Mouse (Mus musculus) heart, adult 11 months (tissue): ENCODE data around the gene Rpl36a.
A peak's percentile ranks its signal among the peaks of the same experiment; 100 is the strongest.
"Not testable (repeated sequence)": the region's sequence is repeated elsewhere in the genome, so short reads cannot be mapped to it uniquely, and the experiment has no call there.

Experiments
- DNase-seq: peaks from one replicate; pipeline ENCODE4 v3.0.0; 2022

Gene Rpl36a

DNA sequence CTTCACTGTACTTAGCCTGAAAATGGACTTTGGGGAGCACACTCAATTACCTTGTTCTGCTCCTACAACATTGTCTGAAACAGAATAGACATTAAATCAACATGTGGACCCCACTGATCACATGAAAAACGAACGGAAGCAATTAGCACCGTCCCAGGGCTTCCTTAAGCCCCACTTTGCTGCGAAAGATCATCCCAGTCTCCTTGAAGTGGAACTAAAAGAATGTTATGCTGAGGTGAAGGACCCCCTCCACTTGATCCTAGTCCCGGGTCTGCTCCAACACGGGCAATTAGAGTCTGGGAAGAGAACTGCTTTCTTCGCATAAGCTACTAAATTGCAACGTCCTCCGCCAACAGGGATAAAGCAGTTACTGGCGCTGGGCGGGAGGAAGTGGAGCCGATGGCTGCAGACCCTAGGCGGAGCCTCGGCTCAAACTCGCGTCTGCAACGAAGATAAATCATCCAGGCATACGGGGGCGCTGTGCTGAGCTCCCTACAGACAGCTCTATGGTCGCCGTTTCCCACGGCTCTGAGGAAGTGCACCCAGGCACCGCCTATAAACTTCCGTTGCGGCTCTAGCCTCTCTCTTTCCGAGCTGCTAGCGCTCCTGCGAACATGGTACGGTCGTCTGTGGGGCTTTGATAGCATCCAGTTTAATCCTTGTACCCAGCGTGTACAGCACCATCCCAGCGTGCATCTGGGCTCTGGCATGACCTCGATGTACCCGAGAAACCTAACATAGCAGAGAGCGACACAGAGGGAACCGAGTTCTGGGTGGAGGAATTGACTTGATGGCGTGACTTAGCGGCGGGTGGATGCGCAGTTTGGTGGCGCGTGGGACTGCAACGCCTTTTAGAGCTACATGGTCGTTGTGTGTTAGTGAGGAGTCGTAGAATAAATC, at the start of gene Rpl36a:
Gene Rpl36a (plus strand): TSS at position 552 of the 900 bp plus-strand sequence.
- peak; percentile 99 for DNase-seq

DNA sequence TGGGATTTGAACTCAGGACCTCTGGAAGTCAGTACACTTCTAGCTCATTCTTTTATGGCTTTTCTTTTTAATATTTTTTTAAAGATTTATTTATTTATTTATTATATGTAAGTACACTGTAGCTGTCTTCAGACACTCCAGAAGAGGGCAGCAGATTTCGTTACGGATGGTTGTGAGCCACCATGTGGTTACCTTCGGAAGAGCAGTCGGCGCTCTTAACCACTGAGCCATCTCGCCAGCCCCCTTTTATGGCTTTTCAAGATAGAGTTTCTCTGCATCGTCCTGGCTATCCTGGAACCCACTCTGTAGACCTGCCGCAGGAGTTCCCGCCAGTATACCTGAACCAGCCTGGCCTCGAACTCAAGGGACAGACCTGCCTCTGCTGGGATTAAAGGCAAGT, 45.7 kb upstream of the Rpl36a start:
- not testable (repeated sequence) for DNase-seq

DNA sequence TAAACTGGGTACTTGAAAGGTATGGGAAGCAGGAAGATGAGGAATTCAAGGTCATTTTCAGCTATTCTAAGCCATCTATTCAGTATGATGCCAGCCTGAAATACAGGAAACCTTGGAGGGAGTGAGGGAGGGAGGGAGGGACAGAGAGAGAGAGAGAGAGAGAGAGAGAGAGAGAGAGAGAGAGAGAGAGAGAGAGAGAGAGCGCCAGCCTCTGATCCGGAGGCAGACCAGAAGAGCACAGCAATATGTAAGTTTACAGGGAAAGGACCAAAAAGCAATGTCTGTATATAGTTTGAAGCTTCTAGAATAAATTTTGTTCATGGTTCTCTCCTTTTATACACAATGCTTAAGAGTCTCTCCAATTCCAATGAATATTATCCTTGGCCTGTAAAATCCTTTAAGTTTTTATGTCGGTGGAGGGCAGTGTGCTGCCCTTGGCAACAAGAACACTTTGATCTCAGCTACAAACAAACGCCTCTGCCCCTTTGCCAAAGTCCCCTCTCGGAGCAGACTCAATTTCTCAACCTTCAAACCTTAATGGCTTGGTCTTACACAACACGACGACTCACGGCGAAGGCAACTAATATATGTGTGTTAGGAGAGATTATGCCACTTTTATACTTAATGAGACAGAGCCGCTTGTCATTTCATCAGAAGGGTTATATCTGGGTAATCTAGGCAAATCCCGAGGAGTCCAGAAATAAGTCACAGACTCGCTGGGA, 44.9 kb upstream of the Rpl36a start:
- no peak for DNase-seq

GRCm38 (mm10) chrX:134541145-134541954, 44.1 kb upstream of the Rpl36a start, which contains the start of gene Timm8a1:
Gene Timm8a1 (minus strand): TSS chrX:134541865.
- DNase-seq = peak; percentile 96

DNA sequence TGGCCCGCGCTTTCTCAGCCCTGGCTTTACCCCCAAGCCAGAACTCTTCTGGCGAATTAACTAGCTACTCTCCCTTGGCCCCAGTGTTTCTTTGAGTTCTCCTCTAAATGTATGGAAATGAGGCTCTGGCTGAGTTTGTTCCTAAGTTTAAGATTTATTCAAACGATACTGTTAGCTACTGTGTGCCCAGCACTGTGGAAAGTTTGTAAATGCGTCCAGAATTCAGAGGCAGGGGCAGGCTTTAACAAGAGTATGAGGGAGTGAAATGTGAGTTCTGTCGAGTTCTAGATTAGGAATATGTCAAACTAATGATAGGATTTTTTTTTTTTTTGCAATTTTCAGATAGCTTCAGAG, 43.5 kb upstream of the Rpl36a start:
- DNase-seq = no peak

GRCm38 (mm10) chrX:134547330-134547729, 38.1 kb upstream of the Rpl36a start:
- no peak for DNase-seq

- no peak for DNase-seq
Measured at GRCm38 (mm10) chrX:134550903-134551302, 34.6 kb upstream of the Rpl36a start.

- no peak for DNase-seq
Measured at GRCm38 (mm10) chrX:134553326-134553725, 32.1 kb upstream of the Rpl36a start.

DNA sequence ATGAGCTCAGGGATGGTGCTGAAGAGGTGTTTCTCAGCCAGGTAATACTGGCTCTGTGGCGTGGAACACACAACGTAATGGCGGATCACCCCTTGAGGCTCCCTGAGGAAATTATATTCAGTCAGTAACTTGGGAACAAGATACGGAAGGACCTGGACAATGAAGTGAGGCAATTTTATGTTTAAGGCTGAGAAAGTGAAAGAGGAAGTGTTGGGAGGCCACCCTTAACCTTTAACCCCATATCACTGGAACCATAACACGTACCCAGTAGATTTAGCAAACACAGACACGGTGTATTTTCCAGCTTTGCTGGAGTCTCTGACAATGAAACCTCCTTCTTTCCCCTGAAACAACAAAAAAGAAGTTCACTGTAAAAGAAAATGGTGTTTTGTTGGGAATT, 31.0 kb upstream of the Rpl36a start:
- DNase-seq = no peak

- DNase-seq = no peak
Measured at GRCm38 (mm10) chrX:134564326-134564725, 21.1 kb upstream of the Rpl36a start.

DNA sequence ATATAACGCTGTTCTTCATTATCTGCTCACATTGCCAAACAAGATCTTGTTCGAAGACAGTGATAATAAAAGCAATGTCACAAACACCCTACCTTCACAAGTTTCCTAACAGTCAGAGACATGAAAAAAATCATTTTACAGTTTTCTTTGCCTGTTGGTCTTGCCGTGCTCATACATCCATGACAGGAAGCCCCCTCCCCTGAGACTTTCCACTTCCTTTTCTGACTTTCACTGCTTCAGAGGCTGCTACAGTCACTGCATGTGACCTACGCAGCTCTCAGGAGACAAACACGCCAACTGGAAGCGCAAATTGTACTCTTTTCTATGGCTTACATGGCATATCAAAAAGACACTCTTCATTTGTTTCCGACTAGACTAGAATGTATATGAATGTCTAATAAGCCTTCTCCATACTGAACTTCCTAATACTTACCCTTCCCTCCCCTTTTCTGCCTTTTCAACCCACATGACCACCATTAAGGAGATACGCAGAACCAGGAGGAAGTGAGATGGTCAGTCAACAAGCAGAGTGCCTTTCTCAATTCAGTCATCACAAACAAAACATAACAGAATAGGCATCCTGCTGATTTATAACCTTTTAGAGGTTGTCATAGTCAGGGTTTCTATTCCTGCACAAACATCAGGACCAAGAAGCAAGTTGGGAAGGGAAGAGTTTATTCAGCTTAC, 18.8 kb upstream of the Rpl36a start:
- DNase-seq = no peak

- no peak for DNase-seq
Measured at GRCm38 (mm10) chrX:134577896-134578295, 7.6 kb upstream of the Rpl36a start.

DNA sequence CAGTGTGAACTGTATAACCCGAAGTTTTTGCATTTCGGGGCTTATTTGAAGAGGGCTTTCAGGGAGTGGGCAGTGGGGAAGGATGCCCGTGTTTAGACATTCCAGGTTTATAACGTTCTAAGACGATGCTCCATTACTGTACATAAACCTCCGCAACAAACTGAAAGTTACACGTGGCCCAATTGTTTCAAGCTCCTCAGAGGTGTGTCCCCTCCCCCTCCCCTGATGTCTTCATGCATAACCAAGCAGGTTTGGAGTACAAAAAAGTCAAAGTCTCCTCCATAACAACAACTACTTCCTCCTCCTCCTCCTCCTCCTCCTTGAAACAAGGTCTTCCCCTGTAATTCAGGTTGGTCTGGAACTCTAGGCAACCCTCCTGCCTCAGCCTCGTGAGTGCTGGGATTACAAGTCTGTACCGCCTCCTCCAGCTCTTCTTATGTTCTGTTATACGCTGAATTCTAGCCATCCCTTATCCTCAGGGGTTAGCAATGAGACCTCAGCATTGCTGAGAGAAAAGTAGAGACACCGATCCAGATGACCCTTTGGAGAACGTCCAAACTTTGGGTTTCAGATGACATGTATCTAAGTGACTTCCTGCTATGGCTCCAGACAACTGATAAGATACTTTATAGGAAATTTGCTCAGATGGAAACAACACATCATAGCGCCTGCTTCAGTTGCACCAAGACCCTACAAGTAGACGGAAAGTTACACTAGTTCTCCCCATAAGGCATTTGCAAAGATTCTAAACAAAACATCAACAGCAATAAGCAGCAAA, 4.7 kb upstream of the Rpl36a start:
- no peak for DNase-seq

DNA sequence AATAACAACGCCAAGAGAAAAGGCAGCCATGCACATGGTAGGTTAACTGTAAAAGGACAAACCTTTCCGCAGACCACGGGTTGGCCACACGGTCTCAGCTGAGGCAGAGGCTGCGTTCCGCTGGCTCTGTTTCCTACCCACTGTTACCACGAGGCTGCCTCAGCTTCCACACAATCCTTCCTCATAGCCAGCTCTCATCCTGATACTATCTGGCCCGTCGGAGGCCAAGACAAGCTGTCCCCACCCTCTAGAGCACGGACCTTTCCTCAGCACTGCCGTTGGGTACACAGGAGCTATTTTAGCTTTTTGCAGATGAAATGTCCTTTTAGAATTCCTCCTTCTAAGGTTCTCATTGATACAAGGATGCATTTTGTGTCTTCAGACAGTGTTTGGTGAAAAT, 3.2 kb upstream of the Rpl36a start:
- no peak for DNase-seq

DNA sequence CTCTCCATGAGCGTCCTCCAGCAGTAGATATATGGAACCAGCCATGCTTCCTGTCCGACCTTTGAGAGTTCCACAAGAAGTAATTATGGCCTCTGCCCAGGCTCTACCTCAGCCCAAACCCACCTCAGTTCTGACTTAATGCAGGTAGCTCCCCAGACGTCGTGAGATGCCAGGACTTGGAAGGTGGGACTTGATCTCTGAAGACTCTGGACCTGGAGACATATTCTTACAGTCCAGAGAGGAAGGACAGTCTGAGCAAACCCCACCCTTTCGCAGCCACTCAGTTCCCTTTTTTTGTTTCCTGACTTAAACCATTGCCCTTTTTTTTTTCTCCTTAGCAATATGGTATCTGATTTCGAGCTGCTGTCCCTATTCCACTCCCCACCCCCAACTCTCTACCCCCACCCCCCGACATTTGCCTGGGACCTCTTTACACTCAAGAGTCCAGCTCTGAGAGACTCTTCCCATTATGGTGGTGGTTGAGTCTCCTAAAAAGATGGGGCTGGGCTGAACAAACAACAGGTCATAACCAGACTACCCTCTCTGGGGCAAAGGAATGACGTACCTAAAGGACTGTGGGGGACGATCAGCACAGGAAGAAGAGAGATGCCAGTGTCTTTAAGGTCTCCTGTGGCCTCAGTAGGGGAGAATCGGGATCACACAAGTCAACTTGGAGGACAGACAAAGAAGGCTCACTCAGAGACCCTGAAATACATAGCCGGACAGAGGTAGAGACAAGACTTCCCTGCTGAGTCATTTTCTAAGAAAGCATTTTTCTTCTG, 2.4 kb upstream of the Rpl36a start, which contains the start of gene Btk:
Gene Btk (minus strand): TSS at position 683 of the 782 bp plus-strand sequence.
- peak; percentile 90 for DNase-seq

GRCm38 (mm10) chrX:134586447-134586846, 993 bp downstream of the Rpl36a start:
- no peak for DNase-seq

GRCm38 (mm10) chrX:134588261-134588660, 2.8 kb downstream of the Rpl36a start:
- DNase-seq = no peak

GRCm38 (mm10) chrX:134588997-134589396, 3.5 kb downstream of the Rpl36a start:
- no peak for DNase-seq

GRCm38 (mm10) chrX:134589836-134590235, 4.4 kb downstream of the Rpl36a start:
- no peak for DNase-seq

DNA sequence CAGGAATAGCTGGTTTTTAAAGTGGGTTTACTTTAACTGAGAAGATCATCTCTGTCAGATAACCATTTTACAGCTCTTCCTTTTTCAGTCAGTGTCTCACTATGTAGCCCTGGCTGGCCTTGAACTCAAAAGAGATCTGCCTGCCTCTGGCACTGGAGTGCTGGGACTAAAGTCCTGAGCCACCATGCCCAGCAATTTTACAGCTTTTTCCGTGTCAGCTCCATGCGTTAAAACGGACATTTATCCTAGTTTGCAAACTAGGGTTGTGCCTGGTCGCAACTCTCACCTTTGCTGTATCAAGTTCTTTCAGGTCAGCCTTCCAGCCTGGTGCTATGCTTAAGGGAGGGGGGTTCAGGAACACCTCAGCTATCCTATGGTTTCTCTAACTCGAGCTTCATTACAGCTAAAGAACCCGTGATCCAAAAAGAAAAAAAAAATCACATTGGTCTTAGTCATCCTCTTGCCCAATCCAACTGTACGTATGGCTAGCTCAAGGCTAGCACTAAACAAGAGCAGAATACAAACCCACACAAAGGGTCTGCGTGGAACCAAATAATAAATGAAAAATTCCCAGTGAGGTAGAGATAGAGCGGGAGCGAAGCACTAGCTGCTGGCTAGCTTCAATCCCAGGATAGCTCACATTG, 14.6 kb downstream of the Rpl36a start:
- no peak for DNase-seq
